Mouse (Mus musculus): ENCODE measurements around the gene Stk38l. TPM values are rescaled to one million over a fixed set of nuclear protein-coding genes. Genes with fewer than 3 reads are reported as not detected.
A peak's percentile ranks its signal among the peaks of the same experiment; 100 is the strongest.

The Stk38l gene
- polyA plus RNA-seq, 1 experiment: 0.66 TPM

- no peak for TF ChIP-seq GATA1 (IDR thresholded peaks at IDR 0.05; ENCODE audit: low read length)
Measured at GRCm38 (mm10) chr6:146753560-146754160, 28.9 kb downstream of the Stk38l start.

DNA sequence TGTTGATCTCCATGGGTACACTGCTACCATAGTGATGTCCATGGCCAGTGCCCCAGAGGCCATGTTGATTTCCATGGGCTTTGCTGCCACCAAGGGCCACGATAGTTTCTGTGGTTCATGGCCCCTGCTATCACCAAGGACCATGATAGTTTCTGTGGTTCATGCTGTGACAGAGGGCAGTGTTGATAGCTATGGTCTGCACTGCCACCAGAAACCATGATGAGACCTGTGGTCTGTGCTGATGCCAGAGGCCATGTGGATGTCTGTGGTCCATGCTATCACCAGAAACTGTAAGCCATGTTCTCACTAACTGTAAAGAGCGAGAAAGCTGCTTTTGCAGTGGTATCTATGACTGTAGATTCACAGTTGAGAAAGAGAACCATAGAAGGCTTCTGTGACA is 30.3 kb downstream of the Stk38l start:
- peak; percentile 57 for TF ChIP-seq GATA1 (IDR thresholded peaks at IDR 0.05; ENCODE audit: low read length)

- TF ChIP-seq GATA1 (IDR thresholded peaks at IDR 0.05; ENCODE audit: low read length): no peak
Measured at GRCm38 (mm10) chr6:146755679-146756078, 30.9 kb downstream of the Stk38l start.

- TF ChIP-seq GATA1 (IDR thresholded peaks at IDR 0.05; ENCODE audit: low read length): no peak
Measured at GRCm38 (mm10) chr6:146759027-146759426, 34.2 kb downstream of the Stk38l start.

GRCm38 (mm10) chr6:146760022-146760421 is 35.2 kb downstream of the Stk38l start:
- no peak for TF ChIP-seq GATA1 (IDR thresholded peaks at IDR 0.05; ENCODE audit: low read length)

DNA sequence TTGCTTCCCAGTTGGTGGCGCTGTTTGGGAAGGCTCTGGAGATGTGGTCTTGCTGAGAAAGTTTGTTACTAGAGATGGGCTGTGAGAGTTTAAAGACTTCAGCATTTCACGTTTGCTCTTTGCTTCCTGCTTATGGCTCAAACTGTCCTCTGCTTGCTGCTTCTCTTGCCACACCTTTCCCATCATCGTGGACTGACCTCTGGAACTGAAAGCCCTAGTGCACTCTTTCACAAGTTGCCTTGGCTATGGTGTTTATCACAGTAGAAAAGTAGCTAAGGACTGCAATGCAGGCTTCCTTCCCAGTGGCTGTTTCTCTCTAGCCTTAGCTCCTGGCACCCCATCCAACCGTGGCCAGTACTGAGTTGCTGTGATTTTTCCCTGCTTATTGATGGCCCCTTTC is 35.9 kb downstream of the Stk38l start:
- no peak for TF ChIP-seq GATA1 (IDR thresholded peaks at IDR 0.05; ENCODE audit: low read length)

- TF ChIP-seq GATA1 (IDR thresholded peaks at IDR 0.05; ENCODE audit: low read length): no peak
Measured at GRCm38 (mm10) chr6:146762264-146762898, 37.6 kb downstream of the Stk38l start.

DNA sequence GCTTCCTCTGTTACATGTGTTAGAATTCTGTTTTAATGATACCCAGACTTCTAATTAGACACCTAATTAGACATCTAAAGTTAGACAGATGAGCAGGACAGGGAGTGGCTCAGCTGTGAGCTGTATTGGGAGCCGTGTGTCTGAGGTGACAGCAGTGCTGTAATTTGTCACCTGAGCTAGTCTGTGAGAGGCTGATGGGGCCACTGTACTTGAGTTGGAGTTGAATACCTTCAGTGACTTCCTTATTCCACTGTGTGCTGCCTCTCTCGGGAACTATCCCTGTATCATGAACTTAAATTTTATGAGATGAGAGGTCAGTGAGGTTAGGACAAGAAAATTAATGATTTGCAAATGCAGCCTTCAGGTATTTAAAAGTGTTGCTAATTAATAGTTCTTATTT is 39.8 kb downstream of the Stk38l start:
- no peak for TF ChIP-seq GATA1 (IDR thresholded peaks at IDR 0.05; ENCODE audit: low read length)

- TF ChIP-seq GATA1 (IDR thresholded peaks at IDR 0.05; ENCODE audit: low read length): no peak
Measured at GRCm38 (mm10) chr6:146765270-146765669, 40.5 kb downstream of the Stk38l start.

DNA sequence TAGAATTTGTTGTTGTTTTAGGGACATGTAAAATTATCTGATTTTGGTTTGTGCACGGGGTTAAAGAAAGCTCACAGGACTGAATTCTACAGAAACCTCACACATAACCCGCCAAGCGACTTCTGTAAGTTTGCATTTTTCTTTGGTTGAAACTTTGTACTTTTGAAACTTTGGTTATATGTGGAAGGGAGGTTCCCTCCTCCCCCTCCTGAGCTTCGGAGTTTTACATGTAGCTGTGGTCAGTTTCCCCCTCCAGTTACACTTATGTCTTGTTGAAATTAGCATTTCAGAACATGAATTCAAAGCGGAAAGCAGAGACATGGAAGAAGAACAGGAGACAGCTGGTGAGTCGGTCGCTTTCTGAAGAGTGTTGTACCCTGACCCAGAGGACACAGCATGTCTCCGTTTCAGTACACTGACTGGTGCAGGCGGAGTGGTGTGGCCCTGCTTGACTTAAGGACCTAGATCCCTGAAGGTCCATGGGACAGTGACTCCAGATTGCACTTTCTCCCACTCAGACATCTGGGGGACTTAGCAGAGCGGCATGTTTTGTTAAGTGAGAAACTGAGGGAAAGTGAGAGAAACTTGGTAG is 44.1 kb downstream of the Stk38l start:
- no peak for TF ChIP-seq GATA1 (IDR thresholded peaks at IDR 0.05; ENCODE audit: low read length)

DNA sequence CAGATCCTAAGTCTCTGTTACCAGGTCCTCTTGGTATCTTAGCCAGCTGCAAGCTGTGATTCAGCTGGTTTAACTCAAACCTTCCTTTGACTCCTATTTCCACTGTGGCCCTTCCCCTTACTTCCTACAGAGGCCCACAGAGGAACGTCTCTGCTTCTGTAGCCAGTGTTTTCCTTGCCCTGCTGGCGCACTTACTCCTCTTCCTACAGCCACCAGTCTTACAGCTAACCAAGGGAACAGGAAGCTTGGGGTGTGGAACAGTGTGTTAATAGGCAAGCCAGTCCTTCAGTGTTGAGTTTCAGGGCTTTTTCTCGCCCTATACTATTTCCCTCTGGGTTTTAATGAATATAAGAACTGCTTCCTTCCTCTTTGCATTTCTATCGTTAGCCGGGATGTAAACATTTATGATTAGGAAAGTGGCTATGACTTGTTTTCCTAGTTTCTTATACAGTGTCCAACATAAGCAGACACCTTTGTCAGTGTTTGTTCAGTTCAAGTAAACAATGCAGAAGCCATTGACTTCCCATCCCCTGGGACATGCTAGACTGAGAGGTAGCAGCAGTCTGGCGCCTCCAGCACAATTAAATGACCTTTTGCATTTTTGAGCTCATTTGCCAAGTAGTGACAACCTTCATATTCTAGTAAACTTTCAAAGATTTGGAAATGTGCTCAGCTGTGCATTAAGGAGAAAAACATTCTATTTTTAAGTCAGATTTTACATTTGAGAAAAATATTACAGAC is 45.4 kb downstream of the Stk38l start:
- TF ChIP-seq GATA1 (IDR thresholded peaks at IDR 0.05; ENCODE audit: low read length): no peak

DNA sequence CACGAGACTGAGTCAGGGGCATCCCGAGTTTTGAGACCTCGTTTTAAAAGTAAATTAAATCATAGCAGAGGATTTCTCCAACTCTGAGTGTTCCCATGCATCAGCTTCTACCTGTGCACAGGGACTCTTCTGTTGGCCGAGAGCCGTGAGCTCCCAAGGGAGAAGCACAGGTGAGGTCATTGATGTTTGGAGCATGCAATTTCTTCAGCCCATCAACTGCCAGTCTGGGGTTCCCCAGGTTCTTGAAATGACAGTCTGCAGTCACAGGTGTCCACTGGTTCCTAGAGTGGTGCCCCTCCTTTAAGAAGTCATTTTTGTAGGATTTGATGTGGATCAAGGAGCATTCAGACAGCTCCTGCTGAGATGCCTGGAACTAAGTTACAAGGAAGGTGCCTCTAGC is 46.0 kb downstream of the Stk38l start:
- no peak for TF ChIP-seq GATA1 (IDR thresholded peaks at IDR 0.05; ENCODE audit: low read length)

- TF ChIP-seq GATA1 (IDR thresholded peaks at IDR 0.05; ENCODE audit: low read length): no peak
Measured at GRCm38 (mm10) chr6:146776610-146777389, 52.0 kb downstream of the Stk38l start.

DNA sequence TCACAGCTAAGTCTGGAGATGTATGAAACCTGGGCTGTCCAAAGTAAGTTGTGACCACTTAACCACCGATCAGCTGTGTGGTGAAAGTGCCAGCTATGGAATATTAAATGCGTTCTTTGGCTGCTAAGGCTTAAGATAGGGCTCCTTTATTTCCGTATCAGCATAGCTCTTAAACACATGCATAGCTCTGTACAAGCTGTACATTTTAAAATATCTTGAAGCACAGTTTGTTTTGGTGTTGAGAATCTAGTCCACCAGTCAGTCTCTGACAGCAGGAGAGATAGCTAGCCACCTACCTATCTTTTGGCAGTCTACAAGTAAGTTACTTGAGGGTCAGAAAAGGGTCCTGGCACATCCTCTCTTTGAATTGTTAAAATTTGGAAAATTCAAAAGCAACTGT is 53.3 kb downstream of the Stk38l start:
- no peak for TF ChIP-seq GATA1 (IDR thresholded peaks at IDR 0.05; ENCODE audit: low read length)

- TF ChIP-seq GATA1 (IDR thresholded peaks at IDR 0.05; ENCODE audit: low read length): no peak
Measured at GRCm38 (mm10) chr6:146781566-146781965, 56.8 kb downstream of the Stk38l start.

- TF ChIP-seq GATA1 (IDR thresholded peaks at IDR 0.05; ENCODE audit: low read length): no peak
Measured at GRCm38 (mm10) chr6:146793527-146793926, 68.7 kb downstream of the Stk38l start.

Measured in G1E-ER4 (cell line).